Mouse (Mus musculus) embryonic stem cell, embryonic (primary cell): ENCODE data around the gene Pbsn.
"Not testable (repeated sequence)": the region's sequence is repeated elsewhere in the genome, so short reads cannot be mapped to it uniquely, and the experiment has no call there.

ENCODE experiments used
- CTCF ChIA-PET, 4 experiments: fragments of 300-600 bp in 2 of 4; fragments of 350-600 bp in 2 of 4; sonication (Branson Sonifier 250); formaldehyde crosslinking; loops; one replicate each; lab custom pipeline; 2022; ENCODE audit warnings: inconsistent platforms in 2 of 4; lab: Charles Lee
- POLR2A ChIA-PET, 4 experiments: fragments of 300-600 bp in 2 of 4; fragments of 350-600 bp in 2 of 4; sonication (Branson Sonifier 250); formaldehyde crosslinking; loops; one replicate each; lab custom pipeline; 2022; ENCODE audit warnings: antibody characterized with exemption in 4 of 4, inconsistent platforms in 1 of 4; lab: Charles Lee

Gene Pbsn

GRCm38 (mm10) chrX:77853523-77853922 is at the start of gene Pbsn:
Gene Pbsn (minus strand): TSS chrX:77853623.
- ChIA-PET CTCF (no interaction called here), POLR2A (no interaction called here)

GRCm38 (mm10) chrX:77880033-77880432 is 26.6 kb upstream of the Pbsn start:
- POLR2A ChIA-PET = not testable (repeated sequence)

GRCm38 (mm10) chrX:77864458-77864857 is 11.0 kb upstream of the Pbsn start, which contains the start of gene Gm14744:
Gene Gm14744 (plus strand): TSS chrX:77864758.
- POLR2A ChIA-PET, CTCF ChIA-PET: not testable (repeated sequence)

More at GRCm38 (mm10) chrX:77880033-77880432, 26.6 kb upstream of the Pbsn start:
- CTCF ChIA-PET = interaction anchor here in 1 of 4 experiments (1.0 kb wide), 1 partner anchor 68 kb away, joined by 4 read pairs; no protein-coding TSS in a partner anchor

- ChIA-PET POLR2A (no interaction called here), CTCF (interaction anchor here in 2 of 4 experiments (0.6 to 1.3 kb wide), 5 partner anchors 15 to 169 kb away, joined by 3 to 4 read pairs (median 3); no protein-coding TSS in a partner anchor)
Observed at GRCm38 (mm10) chrX:77812031-77812430, 41.4 kb downstream of the Pbsn start.

- ChIA-PET CTCF (interaction anchor here in 3 of 4 experiments (0.5 to 1.6 kb wide), 12 partner anchors 11 to 1203 kb away, joined by 3 to 6 read pairs (median 3); no protein-coding TSS in a partner anchor), POLR2A (interaction anchor here in 2 of 4 experiments (0.9 to 1.0 kb wide), 2 partner anchors 13 to 14 kb away, joined by 4 read pairs; partner anchors contain the start of gene Prkx (in 1 of the 2))
Observed at GRCm38 (mm10) chrX:77810608-77811206, 42.7 kb downstream of the Pbsn start.

- ChIA-PET CTCF (interaction anchor here in 3 of 4 experiments (0.6 to 1.0 kb wide), 3 partner anchors 10 to 329 kb away, joined by 3 to 7 read pairs (median 4); no protein-coding TSS in a partner anchor), POLR2A (no interaction called here)
Observed at GRCm38 (mm10) chrX:77808602-77809001, 44.8 kb downstream of the Pbsn start.

- POLR2A ChIA-PET = no interaction called here
- CTCF ChIA-PET = no interaction called here
Observed at GRCm38 (mm10) chrX:77802293-77802692, 51.1 kb downstream of the Pbsn start.

GRCm38 (mm10) chrX:77801543-77801942 is 51.9 kb downstream of the Pbsn start:
- CTCF ChIA-PET = no interaction called here
- POLR2A ChIA-PET = no interaction called here

GRCm38 (mm10) chrX:77799554-77799953 is 53.9 kb downstream of the Pbsn start:
- CTCF ChIA-PET = interaction anchor here in 2 of 4 experiments (0.6 to 2.7 kb wide), 3 partner anchors 9 to 11 kb away, joined by 3 to 7 read pairs (median 6); no protein-coding TSS in a partner anchor
- POLR2A ChIA-PET = interaction anchor here in 2 of 4 experiments (0.6 kb wide), 2 partner anchors 250 to 269 kb away, joined by 3 read pairs; no protein-coding TSS in a partner anchor

- ChIA-PET POLR2A (interaction anchor here in 2 of 4 experiments (0.6 to 2.0 kb wide), 3 partner anchors 10 to 288 kb away, joined by 3 to 4 read pairs (median 4); no protein-coding TSS in a partner anchor), CTCF (interaction anchor here in 1 of 4 experiments (2.7 kb wide), 1 partner anchor 11 kb away, joined by 7 read pairs; no protein-coding TSS in a partner anchor)
Observed at GRCm38 (mm10) chrX:77797801-77798200, 55.6 kb downstream of the Pbsn start.

- ChIA-PET CTCF (interaction anchor here in 2 of 4 experiments (0.5 to 0.9 kb wide), 3 partner anchors 13 to 606 kb away, joined by 3 to 4 read pairs (median 3); no protein-coding TSS in a partner anchor), POLR2A (interaction anchor here in 3 of 4 experiments (0.8 to 2.0 kb wide), 7 partner anchors 9 to 288 kb away, joined by 3 to 6 read pairs (median 4); no protein-coding TSS in a partner anchor)
Observed at GRCm38 (mm10) chrX:77796916-77797315, 56.5 kb downstream of the Pbsn start.

GRCm38 (mm10) chrX:77796238-77796835 is 57.1 kb downstream of the Pbsn start, which contains the start of gene Prkx:
Gene Prkx (minus strand): TSS chrX:77796278.
- POLR2A ChIA-PET = interaction anchor here in 3 of 4 experiments (0.5 to 2.0 kb wide), 7 partner anchors 9 to 1567 kb away, joined by 3 to 6 read pairs (median 3); no protein-coding TSS in a partner anchor
- CTCF ChIA-PET = interaction anchor here in 2 of 4 experiments (0.6 to 0.9 kb wide), 3 partner anchors 14 to 371 kb away, joined by 3 to 5 read pairs (median 4); no protein-coding TSS in a partner anchor

- ChIA-PET CTCF (interaction anchor here in 1 of 4 experiments (0.6 kb wide), 1 partner anchor 370 kb away, joined by 5 read pairs; no protein-coding TSS in a partner anchor), POLR2A (interaction anchor here in 1 of 4 experiments (0.5 kb wide), 1 partner anchor 1566 kb away, joined by 3 read pairs; no protein-coding TSS in a partner anchor)
Observed at GRCm38 (mm10) chrX:77795858-77796174, 57.6 kb downstream of the Pbsn start.

- ChIA-PET CTCF (interaction anchor here in 1 of 4 experiments (0.6 kb wide), 1 partner anchor 18 kb away, joined by 3 read pairs; no protein-coding TSS in a partner anchor), POLR2A (interaction anchor here in 1 of 4 experiments (0.9 to 1.1 kb wide), 2 partner anchors 12 to 18 kb away, joined by 3 to 4 read pairs; no protein-coding TSS in a partner anchor)
Observed at GRCm38 (mm10) chrX:77794962-77795857, 58.2 kb downstream of the Pbsn start.

- ChIA-PET CTCF (interaction anchor here in 1 of 4 experiments (0.5 kb wide), 1 partner anchor 22 kb away, joined by 3 read pairs; no protein-coding TSS in a partner anchor), POLR2A (interaction anchor here in 1 of 4 experiments (1.3 kb wide), 1 partner anchor 9 kb away, joined by 3 read pairs; no protein-coding TSS in a partner anchor)
Observed at GRCm38 (mm10) chrX:77788675-77789074, 64.7 kb downstream of the Pbsn start.
